Mouse (Mus musculus) midbrain, postnatal 0 days (tissue): ENCODE data around the gene Itgb5. TPM values are rescaled to one million over a fixed set of nuclear protein-coding genes. Genes with fewer than 3 reads are reported as not detected.
A peak's percentile ranks its signal among the peaks of the same experiment; 100 is the strongest.

Experiments used
- ATAC-seq: fragments of 200-750 bp; cut with Nextera tagmentation; 2 replicates; pipeline ENCODE4 v1.8.0; 2017; ENCODE audit warnings: moderate number of reproducible peaks, mild to moderate bottlenecking, moderate TSS enrichment, moderate library complexity; ENCODE audit not compliant: low FRiP score
- DNase-seq: peaks from one replicate; pipeline ENCODE4 v3.0.0-alpha.2; 2015; ENCODE audit warnings: low spot score
- H3K27ac ChIP-seq: fragments of 300-500 bp; sonication (generic); 2 replicates; pipeline ENCODE4 v1.5.1; 2014; ENCODE audit warnings: low read depth, mild to moderate bottlenecking, low read length, mixed read lengths
- H3K27me3 ChIP-seq: fragments of 300-500 bp; sonication (generic); 2 replicates; pipeline ENCODE4 v1.6.1; 2014; ENCODE audit warnings: low read length, control low read depth, mixed read lengths; ENCODE audit not compliant: insufficient read depth
- H3K36me3 ChIP-seq: fragments of 300-500 bp; sonication (generic); 2 replicates; pipeline ENCODE4 v1.6.1; 2014; ENCODE audit warnings: low read length, control low read depth, mixed read lengths; ENCODE audit not compliant: insufficient read depth
- H3K4me1 ChIP-seq: fragments of 300-500 bp; sonication (generic); 2 replicates; pipeline ENCODE4 v1.6.1; 2014; ENCODE audit warnings: mild to moderate bottlenecking, control low read depth, antibody characterized with exemption, low read length, mixed read lengths; ENCODE audit not compliant: insufficient read depth
- H3K4me2 ChIP-seq: fragments of 300-500 bp; sonication (generic); 2 replicates; pipeline ENCODE4 v1.6.1; 2014; ENCODE audit warnings: low read depth, mild to moderate bottlenecking, low read length, mixed read lengths; ENCODE audit not compliant: poor library complexity, severe bottlenecking
- H3K4me3 ChIP-seq: fragments of 300-500 bp; sonication (generic); 2 replicates; pipeline ENCODE4 v1.5.1; 2014; ENCODE audit warnings: low read depth, mild to moderate bottlenecking, low read length, moderate library complexity
- H3K9ac ChIP-seq: fragments of 300-500 bp; sonication (generic); replicated peaks from 2 replicates; pipeline ENCODE4 v1.6.1; 2014; ENCODE audit warnings: mild to moderate bottlenecking, low read length, moderate library complexity, mixed read lengths; ENCODE audit not compliant: poor library complexity, severe bottlenecking
- H3K9me3 ChIP-seq: fragments of 300-500 bp; sonication (generic); 2 replicates; pipeline ENCODE4 v1.6.1; 2016; ENCODE audit warnings: low read length, control low read depth
- CTCF ChIP-seq: IDR thresholded peaks from 2 replicates; pipeline ENCODE4 v1.5.1; 2016; ENCODE audit warnings: antibody characterized with exemption, mild to moderate bottlenecking
- WGBS: fragments of 180-500 bp; shearing (Covaris S2); extraction: QIAGEN DNeasy Blood & Tissue Kit; methylation state at CpG from one replicate; pipeline ENCODE4 v1.1.7; 2014; 5-methylcytosine and 5-hydroxymethylcytosine counted together
- polyA plus RNA-seq: library from polyadenylated mRNA; unstranded; fragments of >200 nt; fragmentation: Nextera tagmentation; extraction: Ambion mirVana; gene quantifications from 2 replicates; pipeline ENCODE4 v1.2.1, GENCODE M21; 2015
- total RNA-seq: library from RNA; depleted of rRNA; stranded (reverse); fragments of >200 nt; gene quantifications from 2 replicates; pipeline ENCODE4 v1.2.3, GENCODE M21; 2014

Gene Itgb5
- total and polyA plus RNA-seq, 2 experiments from 2014 or later: 22.9 to 49.8 TPM

DNA sequence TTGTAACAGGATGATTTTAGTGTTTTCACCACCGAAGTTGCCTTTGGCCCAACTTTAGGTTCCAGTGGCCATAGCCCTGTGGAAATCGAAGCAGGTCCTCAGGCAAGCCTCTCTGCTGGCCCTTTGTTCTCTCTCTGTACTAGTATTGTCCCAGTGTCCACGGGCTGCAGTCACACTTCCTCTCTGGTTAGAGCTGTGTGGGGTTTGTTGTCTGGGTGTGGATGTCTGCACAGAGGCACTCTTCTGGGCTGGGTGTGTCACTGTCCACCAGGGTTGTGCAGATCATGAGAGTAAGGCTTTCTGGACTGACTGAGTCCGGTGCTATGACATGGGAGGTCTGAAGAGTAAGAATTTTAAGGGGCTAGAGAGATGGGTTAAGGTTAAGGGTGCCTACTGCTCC lies 85.5 kb downstream of the Itgb5 start:
- Histone ChIP-seq H3K4me3 (no peak overlapping the region), H3K9ac (no peak overlapping the region), H3K4me1 (no peaks in the 10 kb centered on the region), H3K4me2 (no peak overlapping the region), H3K27ac (no peak overlapping the region), H3K27me3 (no peaks in the 10 kb centered on the region), H3K36me3 (no peaks in the 10 kb centered on the region), H3K9me3 (no peaks in the 10 kb centered on the region)
- WGBS: 62% methylated on average over 4 of the region's 4 CpGs
- no peak for DNase-seq
- no peak for ATAC-seq
- TF ChIP-seq CTCF: no peak

DNA sequence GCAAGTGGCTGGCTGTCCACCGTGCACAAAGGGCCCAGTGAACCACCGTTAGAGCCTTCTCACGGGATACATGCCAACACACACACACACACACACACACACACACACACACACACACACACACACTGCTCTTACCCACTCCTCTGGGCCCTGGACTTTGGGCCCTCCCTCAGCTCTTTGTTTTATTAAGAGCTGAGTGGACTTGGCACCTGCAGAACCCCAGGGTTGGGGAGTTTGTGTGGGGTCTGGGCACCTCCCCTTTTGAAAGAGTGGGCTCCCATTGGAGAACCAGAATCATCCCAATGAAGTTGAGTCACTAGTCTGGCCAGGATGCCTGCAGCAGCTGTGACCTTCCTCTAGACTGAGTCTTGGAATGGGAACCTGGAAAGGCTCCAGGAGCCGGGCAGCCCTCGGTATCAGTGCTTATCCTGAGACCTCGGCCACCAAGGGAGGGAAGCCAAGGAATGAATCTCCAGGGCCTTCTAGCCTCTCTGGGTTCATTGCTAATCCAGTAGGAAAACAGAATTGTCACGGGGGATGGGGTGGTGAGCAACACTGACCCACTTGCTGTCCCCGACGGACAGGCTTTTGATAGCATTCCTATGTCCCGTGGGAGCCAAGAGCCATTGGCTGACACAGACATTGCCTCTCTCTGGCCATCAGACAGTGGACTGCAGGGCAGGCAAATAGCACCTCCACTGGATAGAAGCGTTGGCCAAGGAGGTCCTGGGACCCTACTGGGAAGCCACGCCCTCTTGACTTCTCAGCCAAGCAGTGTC lies 87.2 kb downstream of the Itgb5 start:
- no peaks in the 10 kb centered on the region for H3K4me1 ChIP-seq
- TF ChIP-seq CTCF: no peak
- no peaks in the 10 kb centered on the region for H3K27me3 ChIP-seq
- no peak overlapping the region for H3K4me3 ChIP-seq
- ATAC-seq (peak; percentile 81), DNase-seq (peak; percentile 84)
- H3K9ac ChIP-seq: no peak overlapping the region
- no peak overlapping the region for H3K4me2 ChIP-seq
- H3K36me3 ChIP-seq: no peaks in the 10 kb centered on the region
- H3K27ac ChIP-seq: no peak overlapping the region
- 63% methylated on average over 12 of the region's 12 CpGs for WGBS
- no peaks in the 10 kb centered on the region for H3K9me3 ChIP-seq

DNA sequence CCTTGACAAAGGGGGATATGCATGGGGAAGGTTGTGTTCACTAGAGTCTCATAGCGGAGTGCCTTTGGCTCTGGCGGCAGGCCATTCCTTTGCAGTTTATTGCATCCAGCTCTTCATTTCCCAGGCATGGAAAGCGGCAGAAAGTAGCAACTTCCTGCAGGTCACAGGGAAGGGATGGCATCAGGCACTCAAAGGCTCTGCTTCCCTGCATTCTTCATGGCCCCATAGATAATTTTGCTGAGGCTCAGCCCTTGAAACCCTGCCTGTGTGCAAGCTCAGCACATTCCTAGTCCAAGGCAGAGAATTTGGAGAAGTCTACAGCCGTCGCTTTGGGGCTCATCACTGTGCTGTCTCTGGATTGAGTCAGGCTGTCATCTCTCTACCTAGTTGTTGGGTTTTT lies 87.9 kb downstream of the Itgb5 start:
- WGBS: 71% methylated on average over 5 of the region's 5 CpGs
- DNase-seq: no peak
- no peak overlapping the region for H3K27ac ChIP-seq

DNA sequence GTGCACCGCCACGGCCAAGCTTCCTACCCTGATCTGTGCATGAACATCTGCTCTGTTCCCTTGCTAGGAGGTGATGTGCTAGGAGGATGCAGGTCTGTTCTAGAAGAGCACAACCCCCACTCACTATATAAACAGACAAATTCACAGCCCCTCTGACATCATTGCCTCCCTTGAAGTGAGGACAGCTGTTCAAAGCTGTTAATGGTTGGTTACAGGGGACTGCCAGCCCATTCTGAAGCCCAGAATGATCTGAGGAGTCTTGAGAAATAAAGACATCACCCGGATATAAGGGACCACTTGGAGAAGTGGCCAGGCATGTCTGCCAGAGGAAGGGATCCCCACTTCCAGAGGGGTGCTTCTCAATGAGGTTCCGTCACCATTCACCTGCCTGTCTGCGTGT lies 88.5 kb downstream of the Itgb5 start:
- Histone ChIP-seq H3K27ac (no peak overlapping the region), H3K4me1 (no peaks in the 10 kb centered on the region), H3K9ac (no peak overlapping the region), H3K9me3 (no peaks in the 10 kb centered on the region), H3K27me3 (no peaks in the 10 kb centered on the region), H3K4me2 (no peak overlapping the region), H3K4me3 (no peak overlapping the region), H3K36me3 (no peaks in the 10 kb centered on the region)
- 93% methylated on average over 5 of the region's 5 CpGs for WGBS
- DNase-seq (no peak), ATAC-seq (no peak)
- TF ChIP-seq CTCF: no peak

More for the DNA sequence above, 87.9 kb downstream of the Itgb5 start:
- H3K9ac ChIP-seq: no peak overlapping the region
- H3K9me3 ChIP-seq: no peaks in the 10 kb centered on the region
- H3K4me2 ChIP-seq: no peak overlapping the region
- ATAC-seq: no peak
- H3K4me1 ChIP-seq: no peaks in the 10 kb centered on the region
- no peak overlapping the region for H3K4me3 ChIP-seq
- TF ChIP-seq CTCF: no peak
- H3K36me3 ChIP-seq: no peaks in the 10 kb centered on the region
- H3K27me3 ChIP-seq: no peaks in the 10 kb centered on the region

DNA sequence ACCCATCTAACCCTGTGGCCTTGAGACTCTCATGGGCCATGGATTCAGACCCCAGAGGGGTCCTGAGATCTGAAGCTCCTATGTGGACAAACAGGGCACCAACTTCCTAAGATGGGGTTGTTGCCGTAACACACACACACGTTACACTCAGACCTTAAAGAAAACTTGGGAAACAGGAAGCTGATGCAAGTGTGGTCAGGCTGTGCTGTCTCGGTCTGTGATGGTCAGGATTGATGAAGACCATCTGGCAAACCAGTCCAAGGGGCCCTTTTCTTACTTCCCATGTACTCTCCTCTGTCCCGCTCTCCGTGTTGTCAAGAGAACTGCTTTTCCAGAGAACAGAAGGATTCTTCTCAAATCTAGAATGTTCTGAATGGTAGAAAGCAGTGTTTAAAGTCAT lies 92.0 kb downstream of the Itgb5 start:
- WGBS: 94% methylated on average over 5 of the region's 5 CpGs
- Histone ChIP-seq H3K4me1 (no peaks in the 10 kb centered on the region), H3K4me2 (no peak overlapping the region), H3K27me3 (no peaks in the 10 kb centered on the region), H3K27ac (no peak overlapping the region), H3K9ac (no peak overlapping the region), H3K36me3 (no peaks in the 10 kb centered on the region), H3K4me3 (no peak overlapping the region), H3K9me3 (no peaks in the 10 kb centered on the region)
- DNase-seq (no peak), ATAC-seq (no peak)
- no peak for TF ChIP-seq CTCF

DNA sequence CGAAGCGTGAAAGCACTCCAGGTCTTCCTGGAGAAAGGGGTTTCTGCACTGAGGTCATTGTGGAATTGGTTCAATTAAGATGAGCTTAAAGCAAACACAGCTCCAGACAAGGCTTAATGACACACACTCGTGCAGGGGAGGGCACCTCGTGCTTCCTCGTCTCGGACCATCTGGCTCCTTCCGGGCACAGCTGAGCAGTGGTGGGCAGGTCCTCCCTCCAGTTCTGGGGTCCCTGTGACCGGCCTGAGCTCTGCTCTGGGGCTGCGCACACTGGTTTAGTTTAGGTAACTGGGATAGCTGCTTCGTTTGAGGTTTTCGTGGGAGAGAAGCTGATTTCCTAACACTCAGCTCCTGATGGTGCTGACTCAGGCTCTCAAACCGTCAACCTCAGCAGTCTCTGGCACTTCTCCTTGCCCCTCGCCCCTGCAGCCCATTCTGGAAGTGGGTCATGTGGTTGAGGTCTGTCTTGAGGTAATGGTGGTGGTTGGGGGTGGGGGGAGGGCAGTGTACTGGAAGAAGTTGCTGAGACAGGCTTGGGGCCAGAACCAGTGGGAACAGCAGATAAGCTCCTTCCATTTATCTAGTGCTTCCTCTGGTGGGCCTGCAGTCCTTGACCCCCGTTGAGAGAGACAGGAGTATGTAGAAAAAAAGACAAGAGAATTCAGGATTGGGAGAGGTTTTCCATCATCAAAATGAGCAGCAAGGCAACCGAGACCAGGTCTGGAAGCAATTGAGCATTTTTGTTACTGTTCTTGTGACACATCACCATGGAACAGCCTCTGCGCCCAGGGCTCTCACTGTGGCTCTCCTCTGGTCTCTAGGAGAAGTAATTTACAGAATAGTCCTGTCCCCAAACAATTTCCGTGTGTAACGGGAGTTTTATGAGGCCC lies 92.9 kb downstream of the Itgb5 start:
- Histone ChIP-seq H3K4me3 (no peak overlapping the region), H3K27me3 (no peaks in the 10 kb centered on the region), H3K9me3 (no peaks in the 10 kb centered on the region), H3K36me3 (no peaks in the 10 kb centered on the region), H3K27ac (no peak overlapping the region), H3K4me1 (no peaks in the 10 kb centered on the region), H3K9ac (no peak overlapping the region), H3K4me2 (no peak overlapping the region)
- no peak for TF ChIP-seq CTCF
- ATAC-seq: no peak
- DNase-seq: no peak
- WGBS: 74% methylated on average over 18 of the region's 18 CpGs
